Mouse (Mus musculus): ENCODE results near the gene 1500009L16Rik.

The 1500009L16Rik gene

GRCm38 (mm10) chr10:83722579-83723031 lies at the start of gene 1500009L16Rik:
1500009L16Rik (plus strand) TSS chr10:83722865.
- DNase-seq: peak; percentile 67

GRCm38 (mm10) chr10:83681334-83681733 lies 41.3 kb upstream of the 1500009L16Rik start:
- no peak for DNase-seq

GRCm38 (mm10) chr10:83688215-83688614 lies 34.5 kb upstream of the 1500009L16Rik start:
- DNase-seq: no peak

GRCm38 (mm10) chr10:83692175-83692895 lies 30.3 kb upstream of the 1500009L16Rik start:
- DNase-seq: no peak

GRCm38 (mm10) chr10:83696226-83696625 lies 26.4 kb upstream of the 1500009L16Rik start:
- no peak for DNase-seq

- no peak for DNase-seq
Measured at GRCm38 (mm10) chr10:83706628-83707027, 16.0 kb upstream of the 1500009L16Rik start.

- DNase-seq: no peak
Measured at GRCm38 (mm10) chr10:83709920-83710319, 12.7 kb upstream of the 1500009L16Rik start.

- no peak for DNase-seq
Measured at GRCm38 (mm10) chr10:83711769-83712168, 10.9 kb upstream of the 1500009L16Rik start.

- no peak for DNase-seq
Measured at GRCm38 (mm10) chr10:83718855-83719474, 3.7 kb upstream of the 1500009L16Rik start.

- DNase-seq: no peak
Measured at GRCm38 (mm10) chr10:83723055-83723454, 390 bp downstream of the 1500009L16Rik start.

GRCm38 (mm10) chr10:83724351-83725059 lies 1.8 kb downstream of the 1500009L16Rik start:
- DNase-seq: no peak

- peak; percentile 68 for DNase-seq
Measured at GRCm38 (mm10) chr10:83726164-83726563, 3.5 kb downstream of the 1500009L16Rik start.

GRCm38 (mm10) chr10:83727846-83728245 lies 5.2 kb downstream of the 1500009L16Rik start:
- no peak for DNase-seq

- DNase-seq: no peak
Measured at GRCm38 (mm10) chr10:83728529-83728928, 5.9 kb downstream of the 1500009L16Rik start.

GRCm38 (mm10) chr10:83729076-83729475 lies 6.4 kb downstream of the 1500009L16Rik start:
- no peak for DNase-seq

- peak; percentile 93 for DNase-seq
Measured at GRCm38 (mm10) chr10:83729492-83729891, 6.8 kb downstream of the 1500009L16Rik start.

- DNase-seq: no peak
Measured at GRCm38 (mm10) chr10:83733725-83734124, 11.1 kb downstream of the 1500009L16Rik start.

- DNase-seq: no peak
Measured at GRCm38 (mm10) chr10:83738996-83739655, 16.5 kb downstream of the 1500009L16Rik start.

- peak; percentile 21 for DNase-seq
Measured at GRCm38 (mm10) chr10:83744656-83745055, 22.0 kb downstream of the 1500009L16Rik start.

GRCm38 (mm10) chr10:83753056-83753455 lies 30.4 kb downstream of the 1500009L16Rik start:
- no peak for DNase-seq

- no peak for DNase-seq
Measured at GRCm38 (mm10) chr10:83757343-83757962, 34.8 kb downstream of the 1500009L16Rik start.

- DNase-seq: no peak
Measured at GRCm38 (mm10) chr10:83758732-83759131, 36.1 kb downstream of the 1500009L16Rik start.

- no peak for DNase-seq
Measured at GRCm38 (mm10) chr10:83760535-83760934, 37.9 kb downstream of the 1500009L16Rik start.

Measured in lung, postnatal 36 days (tissue).